Mouse (Mus musculus) E14TG2a.4 (cell line): ENCODE measurements around the gene 1700017B05Rik.
A peak's percentile ranks its signal among the peaks of the same experiment; 100 is the strongest.
"Not testable (repeated sequence)": the region's sequence is repeated elsewhere in the genome, so short reads cannot be mapped to it uniquely, and the experiment has no call there.

Experiments used
- H3K27me3 ChIP-seq: 2 replicates; pipeline ENCODE4 v1.6.1; 2014; ENCODE audit warnings: low read length, control low read depth; ENCODE audit not compliant: insufficient read depth
- H3K36me3 ChIP-seq: 2 replicates; pipeline ENCODE4 v1.6.1; 2014; ENCODE audit warnings: low read length, control low read depth; ENCODE audit not compliant: insufficient read depth
- H3K4me1 ChIP-seq: replicated peaks from 2 replicates; pipeline ENCODE4 v1.6.1; 2014; ENCODE audit warnings: low read depth, low read length, control low read depth
- H3K4me3 ChIP-seq: replicated peaks from 2 replicates; pipeline ENCODE4 v1.5.1; 2014; ENCODE audit warnings: mild to moderate bottlenecking, low read length
- H3K9me3 ChIP-seq: 2 replicates; pipeline ENCODE4 v1.6.1; 2014; ENCODE audit warnings: low read length, control low read depth
- CTCF ChIP-seq: conservative IDR thresholded peaks from 2 replicates; pipeline ENCODE4 v1.5.1; 2014; ENCODE audit warnings: low read length
- NANOG ChIP-seq: IDR thresholded peaks from 2 replicates; pipeline ENCODE4 v1.6.1; 2014; ENCODE audit warnings: borderline replicate concordance, low read length, mixed read lengths
- POU5F1 ChIP-seq: IDR thresholded peaks from 2 replicates; pipeline ENCODE4 v1.6.1; 2014; ENCODE audit warnings: low read length, borderline replicate concordance

1700017B05Rik gene

DNA sequence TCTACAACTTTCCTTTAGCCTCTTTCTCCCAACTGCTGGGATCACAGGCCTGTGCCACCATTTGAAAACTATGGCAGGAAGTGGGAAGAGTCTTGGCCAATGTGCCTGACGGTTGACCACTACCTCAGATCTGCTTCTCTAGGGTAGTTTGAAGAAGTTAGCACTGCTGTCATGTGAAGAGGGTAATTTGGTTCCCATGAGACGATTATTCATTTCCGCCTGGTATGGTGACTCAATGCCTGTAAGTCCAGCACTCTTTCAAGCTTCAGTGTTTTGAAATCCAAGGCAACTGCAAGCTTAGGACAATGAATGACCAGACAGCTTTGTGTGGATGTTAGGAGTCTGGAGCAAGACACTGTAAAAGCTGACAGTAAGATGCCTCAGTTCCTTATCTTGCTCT, 28.6 kb downstream of the 1700017B05Rik start:
- no peaks in the 10 kb centered on the region for H3K27me3 ChIP-seq
- no peak overlapping the region for H3K4me3 ChIP-seq
- H3K4me1 ChIP-seq = peaks cover 4% of the 10 kb centered on the region
- peaks cover 14% of the 10 kb centered on the region; the same call in 1 of the 2 replicates for H3K9me3 ChIP-seq
- no peaks in the 10 kb centered on the region for H3K36me3 ChIP-seq
- no peak for TF ChIP-seq CTCF

DNA sequence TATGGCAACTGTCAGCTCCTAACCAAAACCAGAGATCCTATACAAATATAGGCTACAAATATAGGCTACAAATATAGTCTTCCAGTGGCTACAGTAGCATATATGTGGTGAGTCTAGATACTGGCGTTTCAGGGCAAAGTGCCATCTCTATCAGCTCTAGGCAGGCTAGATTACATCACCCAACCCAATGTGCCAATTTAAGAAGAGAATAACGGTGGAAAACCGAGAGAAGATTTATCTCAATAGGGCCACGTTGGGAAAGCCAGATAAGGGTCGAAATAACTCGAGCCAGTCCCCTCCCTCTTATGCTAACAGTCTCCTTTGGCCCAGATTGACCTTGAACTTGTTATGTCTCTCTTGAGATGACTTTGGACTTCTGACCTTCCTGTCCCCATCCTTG, 29.3 kb downstream of the 1700017B05Rik start:
- Histone ChIP-seq H3K4me1 (no peaks in the 10 kb centered on the region), H3K27me3 (no peaks in the 10 kb centered on the region), H3K9me3 (peaks cover 14% of the 10 kb centered on the region; the same call in 1 of the 2 replicates), H3K36me3 (no peaks in the 10 kb centered on the region), H3K4me3 (no peak overlapping the region)
- TF ChIP-seq NANOG = no peak
- no peak for TF ChIP-seq POU5F1
- TF ChIP-seq CTCF = no peak

DNA sequence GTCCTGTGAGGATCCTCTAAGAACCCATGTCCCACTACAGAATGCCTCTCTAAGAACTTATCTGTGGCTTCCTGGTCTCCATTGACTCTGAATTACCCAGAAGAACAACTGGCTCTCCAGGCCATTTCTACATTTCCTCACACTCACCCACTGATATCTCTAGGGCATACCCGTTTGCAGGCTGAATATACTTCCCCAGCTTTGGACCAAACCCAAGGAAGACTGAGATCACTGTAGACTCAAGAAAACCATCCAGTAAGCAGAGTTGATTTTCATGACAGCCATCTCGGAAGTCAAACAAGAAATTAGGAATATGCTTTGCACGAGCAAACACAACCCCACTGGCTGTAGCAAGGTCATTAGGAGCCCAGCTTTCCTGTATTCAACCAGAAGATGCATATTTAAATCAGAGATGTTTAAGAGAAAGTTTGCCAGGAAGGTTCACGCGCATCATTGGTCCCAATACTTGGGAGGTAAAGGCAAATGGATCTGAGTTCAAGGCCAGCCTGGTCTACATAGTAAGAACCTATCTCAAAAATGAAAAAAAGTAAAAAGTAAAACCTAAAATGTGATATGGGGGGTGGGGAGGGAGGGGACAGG, 30.0 kb downstream of the 1700017B05Rik start:
- TF ChIP-seq CTCF = no peak
- no peak for TF ChIP-seq NANOG
- TF ChIP-seq POU5F1 = no peak
- Histone ChIP-seq H3K4me1 (no peaks in the 10 kb centered on the region), H3K4me3 (no peak overlapping the region), H3K36me3 (no peaks in the 10 kb centered on the region), H3K27me3 (no peaks in the 10 kb centered on the region), H3K9me3 (peaks cover 14% of the 10 kb centered on the region; the same call in 1 of the 2 replicates)

DNA sequence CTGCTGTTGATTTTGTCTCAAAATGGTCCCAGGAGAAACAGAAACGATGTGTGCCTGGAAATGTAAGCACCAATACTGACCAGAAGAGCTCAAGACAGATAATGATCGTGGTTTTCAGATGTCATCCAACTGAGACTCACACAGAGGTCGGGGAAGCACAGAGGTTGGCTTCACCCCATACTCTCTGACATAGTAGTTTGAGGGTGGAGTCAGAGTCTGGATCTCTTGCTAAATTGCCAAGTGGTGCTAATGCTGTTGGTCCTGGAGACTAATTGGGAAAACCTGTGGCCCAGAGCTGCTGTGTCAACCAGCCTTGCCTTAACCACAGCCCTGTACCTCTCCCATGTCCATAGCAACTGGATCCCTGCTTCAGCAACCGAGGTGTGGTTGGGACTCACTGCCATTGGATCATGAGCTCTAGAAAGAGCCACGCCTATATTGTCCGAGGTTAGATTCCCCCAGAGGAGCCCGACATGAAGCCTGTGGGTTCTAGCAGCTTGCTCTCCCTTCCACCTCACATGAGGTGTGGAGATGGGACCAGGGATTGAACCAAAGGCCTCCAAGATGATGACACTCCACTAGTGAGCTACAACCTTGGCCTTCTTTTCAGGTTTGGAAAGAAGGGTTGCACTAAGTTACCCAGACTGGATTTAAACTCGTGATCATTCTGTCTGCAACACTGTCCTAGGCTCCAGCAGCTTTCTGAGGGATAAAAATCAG, 30.7 kb downstream of the 1700017B05Rik start:
- H3K9me3 ChIP-seq = peaks cover 14% of the 10 kb centered on the region; the same call in 1 of the 2 replicates
- TF ChIP-seq POU5F1 = no peak
- TF ChIP-seq CTCF = no peak
- no peak for TF ChIP-seq NANOG
- no peaks in the 10 kb centered on the region for H3K36me3 ChIP-seq
- H3K4me3 ChIP-seq = no peak overlapping the region
- H3K27me3 ChIP-seq = no peaks in the 10 kb centered on the region
- H3K4me1 ChIP-seq = no peaks in the 10 kb centered on the region

DNA sequence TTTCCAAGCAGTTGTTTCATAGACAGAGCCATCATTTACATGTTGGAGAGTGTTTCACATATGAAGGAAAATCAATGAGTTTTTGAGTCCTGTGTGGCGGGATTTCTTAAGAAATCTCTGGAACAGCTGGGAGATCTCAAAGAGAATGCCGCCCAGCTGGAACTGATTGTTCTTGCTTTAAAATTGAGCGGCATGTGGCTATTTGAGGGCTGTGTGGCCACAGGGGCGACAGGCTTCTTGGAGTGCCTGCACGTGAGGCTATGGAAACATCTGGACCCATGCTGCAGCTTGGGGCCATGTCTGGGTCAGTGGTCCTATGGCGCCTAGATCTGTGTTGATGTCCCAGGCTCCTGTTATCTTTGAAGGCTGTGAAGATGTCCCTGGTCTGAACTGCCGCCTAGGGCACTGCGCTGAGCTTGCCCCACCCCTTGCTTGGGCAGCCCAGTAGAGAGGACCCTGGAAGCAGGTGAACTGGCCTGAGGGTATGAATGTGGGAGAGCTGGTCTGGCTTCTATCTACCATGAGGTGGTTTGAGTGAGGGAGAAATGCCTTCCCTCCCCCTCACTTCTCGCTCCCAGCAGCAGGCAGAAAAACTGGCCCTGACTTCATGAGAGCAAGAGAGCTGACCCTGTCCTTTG, 32.1 kb downstream of the 1700017B05Rik start:
- no peaks in the 10 kb centered on the region for H3K27me3 ChIP-seq
- peaks cover 14% of the 10 kb centered on the region; the same call in 1 of the 2 replicates for H3K9me3 ChIP-seq
- H3K4me1 ChIP-seq = no peaks in the 10 kb centered on the region
- no peak overlapping the region for H3K4me3 ChIP-seq
- TF ChIP-seq POU5F1 (no peak), NANOG (peak; percentile 37; the same call in 1 of the 2 replicates), CTCF (no peak)
- H3K36me3 ChIP-seq = no peaks in the 10 kb centered on the region

DNA sequence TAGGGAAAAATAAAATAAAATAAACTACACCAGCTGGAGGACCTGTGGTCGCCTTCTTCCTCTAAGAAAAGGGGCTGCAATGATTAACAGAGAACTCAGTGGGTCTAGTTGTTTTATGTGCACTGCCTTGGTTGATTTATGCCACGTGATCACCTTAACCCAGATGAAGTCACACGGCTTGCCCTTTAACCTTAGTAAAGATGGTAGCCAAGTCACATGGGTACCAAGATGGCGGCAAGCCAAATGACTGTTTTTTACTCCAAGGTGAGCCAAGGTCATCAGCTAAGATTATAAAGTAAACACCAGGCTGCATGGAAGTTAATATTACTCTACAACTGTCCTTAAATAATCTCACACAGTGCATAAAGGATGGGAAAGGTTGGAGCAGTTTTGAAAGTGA, 32.7 kb downstream of the 1700017B05Rik start:
- H3K36me3 ChIP-seq = no peaks in the 10 kb centered on the region
- peaks cover 14% of the 10 kb centered on the region; the same call in 1 of the 2 replicates for H3K9me3 ChIP-seq
- H3K4me3 ChIP-seq = no peak overlapping the region
- no peaks in the 10 kb centered on the region for H3K4me1 ChIP-seq
- H3K27me3 ChIP-seq = no peaks in the 10 kb centered on the region
- TF ChIP-seq NANOG (no peak), POU5F1 (no peak), CTCF (no peak)

DNA sequence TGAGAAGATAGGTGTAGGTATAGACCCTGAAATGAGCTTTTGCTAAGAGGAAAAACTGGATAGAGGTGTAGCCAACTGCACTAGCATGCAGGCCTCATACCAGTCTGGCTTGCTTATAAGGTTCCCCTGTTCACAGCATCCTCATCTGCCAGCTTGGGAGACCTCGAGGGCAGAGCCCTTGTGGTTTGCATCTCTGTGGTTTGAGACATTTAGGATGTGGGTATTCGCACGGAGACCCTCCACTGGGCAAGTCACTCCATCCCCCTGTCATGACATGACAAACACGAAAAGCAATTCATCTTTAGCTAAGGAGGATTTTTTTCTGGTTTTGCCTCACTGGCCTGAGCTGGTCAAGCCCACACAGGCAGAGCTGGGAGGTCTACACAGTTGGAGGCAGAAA, 34.2 kb downstream of the 1700017B05Rik start:
- Histone ChIP-seq H3K36me3 (no peaks in the 10 kb centered on the region), H3K4me1 (no peaks in the 10 kb centered on the region), H3K9me3 (peaks cover 14% of the 10 kb centered on the region; the same call in 1 of the 2 replicates), H3K27me3 (no peaks in the 10 kb centered on the region), H3K4me3 (no peak overlapping the region)
- TF ChIP-seq POU5F1 (no peak), CTCF (no peak), NANOG (no peak)

DNA sequence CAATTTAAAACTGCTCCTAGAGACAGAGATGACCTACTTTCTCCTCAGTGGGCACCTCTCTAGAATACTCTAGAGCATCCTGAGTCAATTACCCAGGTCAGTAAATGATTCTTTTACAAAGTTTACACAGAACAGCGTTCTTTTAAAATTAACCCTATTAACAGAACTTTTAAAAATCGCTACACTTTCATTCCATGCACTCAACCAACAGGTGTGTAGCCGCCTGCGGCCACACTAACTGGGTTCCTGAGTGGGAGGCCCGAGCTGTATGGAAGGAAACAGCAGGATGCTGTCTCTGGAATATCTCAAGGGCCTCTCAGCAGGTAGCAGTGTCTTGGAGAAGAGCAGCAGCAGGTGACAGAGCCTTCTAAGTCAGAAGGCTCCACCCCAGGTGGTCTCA, 35.2 kb downstream of the 1700017B05Rik start:
- TF ChIP-seq POU5F1 (no peak), CTCF (no peak), NANOG (no peak)
- Histone ChIP-seq H3K27me3 (no peaks in the 10 kb centered on the region), H3K9me3 (peaks cover 20% of the 10 kb centered on the region), H3K4me3 (no peak overlapping the region), H3K36me3 (no peaks in the 10 kb centered on the region), H3K4me1 (no peaks in the 10 kb centered on the region)

DNA sequence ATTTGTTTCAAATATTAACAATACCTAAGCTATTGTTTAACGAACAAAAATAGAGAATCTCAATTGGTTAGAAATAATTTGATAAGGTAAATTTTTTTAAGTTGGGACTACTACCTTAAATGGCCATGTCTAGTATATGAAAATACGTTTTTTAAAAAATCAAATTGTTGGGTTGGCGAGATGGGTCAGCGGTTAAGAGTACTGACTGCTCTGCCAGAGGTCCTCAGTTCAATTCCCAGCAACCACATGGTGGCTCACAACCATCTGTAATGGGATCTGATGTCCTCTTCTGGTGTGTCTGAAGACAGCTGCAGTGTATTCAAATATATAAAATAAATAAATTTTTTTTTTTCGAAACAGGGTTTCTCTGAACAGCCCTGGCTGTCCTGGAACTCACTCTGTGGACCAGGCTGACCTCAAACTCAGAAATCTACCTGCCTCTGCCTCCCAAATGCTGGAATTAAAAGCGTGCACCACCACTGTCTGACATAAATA, 35.7 kb downstream of the 1700017B05Rik start:
- H3K4me1 ChIP-seq, H3K27me3 ChIP-seq, H3K4me3 ChIP-seq, H3K36me3 ChIP-seq: not testable (repeated sequence)
- peaks cover 20% of the 10 kb centered on the region for H3K9me3 ChIP-seq
